Mouse (Mus musculus) forebrain, embryonic 16.5 days (tissue): ENCODE measurements around the gene Ftsj1. TPM values are rescaled to one million over a fixed set of nuclear protein-coding genes. Genes with fewer than 3 reads are reported as not detected.

Experiments used
- polyA plus RNA-seq: library from polyadenylated mRNA; unstranded; fragments of >200 nt; fragmentation: Nextera tagmentation; extraction: Ambion mirVana; gene quantifications from 2 replicates; pipeline ENCODE4 v1.2.1, GENCODE M21; 2015

The Ftsj1 gene
- polyA plus RNA-seq, 1 experiment from 2014 or later, result 55.4 TPM

Other genes with a start within 250 kb of the Ftsj1 start
- gene Glod5, start 233.9 kb downstream of the Ftsj1 start, polyA plus RNA-seq, result 0.33 and 0.39 TPM in 2 replicates
- 48.1 and 48.6 TPM in 2 replicates for gene Suv39h1, start 177.6 kb downstream of the Ftsj1 start, polyA plus RNA-seq
- gene Was, start 161.9 kb downstream of the Ftsj1 start, polyA plus RNA-seq, result not detected in 2 replicates
- 58.0 and 68.5 TPM in 2 replicates for gene Wdr13, start 119.5 kb downstream of the Ftsj1 start, polyA plus RNA-seq
- gene Rbm3, start 106.5 kb downstream of the Ftsj1 start, polyA plus RNA-seq, result 357 and 393 TPM in 2 replicates
- gene Tbc1d25, start 76.2 kb downstream of the Ftsj1 start, polyA plus RNA-seq, result 25.0 and 27.1 TPM in 2 replicates
- gene Ebp, start 58.9 kb downstream of the Ftsj1 start, polyA plus RNA-seq, result 19.7 and 25.5 TPM in 2 replicates
- gene Porcn, start 45.9 kb downstream of the Ftsj1 start, polyA plus RNA-seq, result 42.7 and 51.8 TPM in 2 replicates
- 36.0 and 41.8 TPM in 2 replicates for gene Slc38a5, start 18.7 kb upstream of the Ftsj1 start, polyA plus RNA-seq
- gene Ssxb10, start 75.0 kb upstream of the Ftsj1 start, polyA plus RNA-seq, result not detected in 2 replicates
- not detected in 2 replicates for gene Ssxb9, start 114.6 kb upstream of the Ftsj1 start, polyA plus RNA-seq
- not detected in 2 replicates for gene Ssxb1, start 160.9 kb upstream of the Ftsj1 start, polyA plus RNA-seq
- gene Ssxb2, start 209.3 kb upstream of the Ftsj1 start, polyA plus RNA-seq, result not detected in 2 replicates